Mouse (Mus musculus): Measurements from ENCODE around the gene Smim23. TPM values are rescaled to one million over a fixed set of nuclear protein-coding genes. Genes with fewer than 3 reads are reported as not detected.
A peak's percentile ranks its signal among the peaks of the same experiment; 100 is the strongest.

Gene Smim23
- total and polyA plus RNA-seq, 2 experiments from 2014 or later: not detected

DNA sequence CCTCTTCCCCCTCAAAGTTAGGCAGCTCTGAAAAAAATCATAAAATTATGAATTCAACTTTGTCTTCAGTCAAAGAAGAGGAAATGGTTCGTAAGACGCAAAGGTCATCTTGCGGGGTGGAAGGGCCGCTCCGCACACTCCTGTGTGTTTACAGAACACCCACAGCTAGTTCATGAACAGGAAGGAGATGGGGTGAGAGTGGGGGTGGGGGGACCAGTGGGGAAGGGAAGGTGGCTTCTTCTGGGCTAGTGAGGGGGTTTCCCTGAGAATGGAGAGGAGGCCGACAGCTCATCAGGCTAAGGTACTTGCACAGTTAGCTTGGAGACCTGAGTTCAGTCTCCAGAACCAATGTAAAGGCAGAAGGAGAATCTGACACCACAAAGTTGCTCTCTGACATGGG, 22.7 kb downstream of the Smim23 start:
- H3K4me3 ChIP-seq (ENCODE audit: low read length): no peak overlapping the region
- no peaks in the 10 kb centered on the region for H3K9me3 ChIP-seq (ENCODE audit: low read length)
- H3K9ac ChIP-seq (replicated peaks; ENCODE audit: low read length): no peak overlapping the region
- peak overlapping the region; percentile 56 for H3K27ac ChIP-seq
- 88% methylated on average over 6 of the region's 6 CpGs for WGBS
- no peaks in the 10 kb centered on the region for H3K36me3 ChIP-seq (ENCODE audit: insufficient read depth, low read length)
- 0 out of 2 replicates have a peak, but pooled peaks cover 4% of the 10 kb centered on the region for H3K4me1 ChIP-seq (ENCODE audit: insufficient read depth, low read length)
- DNase-seq (ENCODE audit: low spot score) (no peak), ATAC-seq (no peak)
- H3K27me3 ChIP-seq (ENCODE audit: insufficient read depth, low read length): no peaks in the 10 kb centered on the region
- H3K4me2 ChIP-seq (ENCODE audit: low read depth, low read length): no peak overlapping the region
- no peak for TF ChIP-seq CTCF (IDR thresholded peaks at IDR 0.05; ENCODE audit: low read depth)

DNA sequence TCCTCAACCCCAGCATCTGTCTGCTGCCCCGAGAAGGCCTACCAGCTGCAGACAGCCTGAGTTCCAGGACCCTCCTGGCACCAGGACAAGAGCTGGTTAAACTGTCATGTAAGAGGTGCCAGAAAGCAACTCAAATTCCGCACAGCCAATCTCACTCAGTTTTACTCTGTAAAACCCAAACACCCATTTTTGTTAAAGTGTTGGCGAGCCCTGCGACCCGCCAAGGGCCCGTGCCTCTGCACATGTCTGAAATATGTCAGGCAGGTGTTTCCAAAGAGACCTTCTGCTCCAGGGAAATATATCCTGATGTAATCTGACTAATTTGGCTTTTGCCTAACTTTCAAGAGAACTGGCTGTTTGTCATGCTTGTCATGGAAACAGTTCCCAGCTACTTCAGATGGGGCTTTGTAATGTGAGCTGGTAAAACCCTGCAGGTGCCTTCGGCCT, 23.5 kb downstream of the Smim23 start:
- peak; percentile 70 for DNase-seq (ENCODE audit: low spot score)
- TF ChIP-seq CTCF (IDR thresholded peaks at IDR 0.05; ENCODE audit: low read depth): no peak
- no peak overlapping the region for H3K4me3 ChIP-seq (ENCODE audit: low read length)
- H3K4me2 ChIP-seq (ENCODE audit: low read depth, low read length): no peak overlapping the region
- WGBS: 46% methylated on average over 7 of the region's 7 CpGs
- 0 out of 2 replicates have a peak, but pooled peaks cover 4% of the 10 kb centered on the region for H3K4me1 ChIP-seq (ENCODE audit: insufficient read depth, low read length)
- H3K9ac ChIP-seq (replicated peaks; ENCODE audit: low read length): no peak overlapping the region
- peak overlapping the region; percentile 56 for H3K27ac ChIP-seq
- H3K36me3 ChIP-seq (ENCODE audit: insufficient read depth, low read length): no peaks in the 10 kb centered on the region
- no peaks in the 10 kb centered on the region for H3K9me3 ChIP-seq (ENCODE audit: low read length)
- H3K27me3 ChIP-seq (ENCODE audit: insufficient read depth, low read length): no peaks in the 10 kb centered on the region
- peak; percentile 58; the same call in 1 of the 2 replicates for ATAC-seq

DNA sequence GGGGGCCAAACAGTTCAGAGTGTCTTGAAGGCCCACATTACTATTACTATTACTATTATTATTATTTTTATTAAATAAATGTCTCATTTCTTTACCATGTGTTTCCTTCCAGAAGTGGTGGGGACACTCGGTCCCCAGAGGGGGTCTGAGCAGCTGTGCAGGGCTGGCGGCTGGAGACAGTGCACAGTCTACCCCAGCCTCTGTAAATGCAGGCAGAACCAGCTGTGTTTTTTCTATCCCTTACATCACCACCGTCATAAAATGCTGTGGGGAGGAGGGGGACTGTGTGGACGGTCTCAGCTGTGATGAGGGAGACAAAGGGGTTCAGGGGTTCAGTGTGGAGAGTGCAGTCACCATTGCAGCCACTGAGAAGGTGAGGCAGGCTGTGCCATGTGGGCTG, 26.0 kb downstream of the Smim23 start:
- no peaks in the 10 kb centered on the region for H3K9me3 ChIP-seq (ENCODE audit: low read length)
- TF ChIP-seq CTCF (IDR thresholded peaks at IDR 0.05; ENCODE audit: low read depth): no peak
- ATAC-seq: no peak
- H3K4me1 ChIP-seq (ENCODE audit: insufficient read depth, low read length): 0 out of 2 replicates have a peak, but pooled peaks cover 4% of the 10 kb centered on the region
- no peaks in the 10 kb centered on the region for H3K27me3 ChIP-seq (ENCODE audit: insufficient read depth, low read length)
- H3K36me3 ChIP-seq (ENCODE audit: insufficient read depth, low read length): no peaks in the 10 kb centered on the region
- WGBS: 57% methylated on average over 4 of the region's 4 CpGs
- DNase-seq (ENCODE audit: low spot score): no peak
- no peak overlapping the region for H3K4me2 ChIP-seq (ENCODE audit: low read depth, low read length)
- H3K27ac ChIP-seq: no peak overlapping the region
- no peak overlapping the region for H3K4me3 ChIP-seq (ENCODE audit: low read length)
- H3K9ac ChIP-seq (replicated peaks; ENCODE audit: low read length): no peak overlapping the region

DNA sequence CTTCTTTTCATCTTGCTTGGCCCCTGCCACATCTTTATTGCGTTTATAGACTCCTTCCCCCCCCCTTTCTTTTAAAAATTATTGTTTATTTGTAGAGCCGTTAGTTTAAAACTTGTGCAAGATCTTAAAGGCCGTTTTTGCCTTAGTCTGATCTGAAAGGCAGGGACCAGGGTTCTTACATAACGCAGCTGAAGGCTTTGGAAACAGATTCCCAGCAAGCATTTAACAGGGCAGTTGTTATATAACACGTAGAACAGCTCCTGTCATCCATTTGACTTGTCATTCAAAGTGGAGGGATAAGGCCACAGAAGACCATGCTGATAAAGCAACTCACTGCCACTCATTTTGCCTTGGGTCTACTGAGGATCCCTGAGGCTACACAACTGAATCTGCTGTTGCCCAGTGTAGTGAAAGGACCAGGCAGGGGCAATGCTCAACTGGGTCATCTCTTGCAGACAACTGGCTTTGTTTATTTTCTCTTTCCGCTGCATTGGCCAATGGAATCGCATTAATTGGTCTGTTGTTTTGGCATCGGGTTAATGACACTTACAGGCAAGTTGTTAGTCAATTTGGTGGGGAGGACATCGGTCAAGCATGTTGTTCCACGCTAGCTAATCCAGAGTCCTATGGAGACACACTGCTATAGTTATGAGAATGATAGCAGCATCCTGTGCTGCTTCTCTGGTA, 29.5 kb downstream of the Smim23 start:
- WGBS: 75% methylated on average over 10 of the region's 10 CpGs

DNA sequence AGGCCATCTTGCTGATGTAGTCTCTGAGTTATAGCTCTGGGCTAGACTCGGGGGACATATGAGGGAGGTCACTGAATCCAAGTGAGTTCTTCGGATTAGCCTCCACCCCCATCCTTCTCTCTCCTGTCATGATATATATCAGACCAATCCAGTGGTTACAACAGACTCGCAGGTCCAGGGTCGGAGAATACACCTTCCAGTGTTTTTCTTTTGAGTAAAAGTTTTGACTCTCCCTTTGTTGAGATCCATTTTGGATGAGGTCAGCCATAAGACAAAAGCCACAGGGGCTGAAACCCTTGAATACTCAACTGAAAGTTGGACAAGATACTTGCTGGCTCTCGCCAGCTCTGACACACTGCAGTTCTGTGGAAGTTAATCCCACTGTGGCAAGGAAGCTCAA, 38.2 kb downstream of the Smim23 start:
- no peak for ATAC-seq
- Histone ChIP-seq H3K4me3 (ENCODE audit: low read length) (no peak overlapping the region), H3K27ac (no peak overlapping the region), H3K9ac (replicated peaks; ENCODE audit: low read length) (no peak overlapping the region), H3K4me1 (ENCODE audit: insufficient read depth, low read length) (no peaks in the 10 kb centered on the region), H3K36me3 (ENCODE audit: insufficient read depth, low read length) (no peaks in the 10 kb centered on the region), H3K27me3 (ENCODE audit: insufficient read depth, low read length) (no peaks in the 10 kb centered on the region), H3K4me2 (ENCODE audit: low read depth, low read length) (no peak overlapping the region), H3K9me3 (ENCODE audit: low read length) (no peaks in the 10 kb centered on the region)
- no peak for DNase-seq (ENCODE audit: low spot score)
- no peak for TF ChIP-seq CTCF (IDR thresholded peaks at IDR 0.05; ENCODE audit: low read depth)
- 80% methylated on average over 5 of the region's 5 CpGs for WGBS

More for the DNA sequence above, 29.5 kb downstream of the Smim23 start:
- no peak for ATAC-seq
- no peak for TF ChIP-seq CTCF (IDR thresholded peaks at IDR 0.05; ENCODE audit: low read depth)
- Histone ChIP-seq H3K4me1 (ENCODE audit: insufficient read depth, low read length) (no peaks in the 10 kb centered on the region), H3K27ac (no peak overlapping the region), H3K36me3 (ENCODE audit: insufficient read depth, low read length) (no peaks in the 10 kb centered on the region), H3K4me2 (ENCODE audit: low read depth, low read length) (no peak overlapping the region), H3K9me3 (ENCODE audit: low read length) (no peaks in the 10 kb centered on the region), H3K27me3 (ENCODE audit: insufficient read depth, low read length) (no peaks in the 10 kb centered on the region), H3K4me3 (ENCODE audit: low read length) (no peak overlapping the region), H3K9ac (replicated peaks; ENCODE audit: low read length) (no peak overlapping the region)
- no peak for DNase-seq (ENCODE audit: low spot score)

DNA sequence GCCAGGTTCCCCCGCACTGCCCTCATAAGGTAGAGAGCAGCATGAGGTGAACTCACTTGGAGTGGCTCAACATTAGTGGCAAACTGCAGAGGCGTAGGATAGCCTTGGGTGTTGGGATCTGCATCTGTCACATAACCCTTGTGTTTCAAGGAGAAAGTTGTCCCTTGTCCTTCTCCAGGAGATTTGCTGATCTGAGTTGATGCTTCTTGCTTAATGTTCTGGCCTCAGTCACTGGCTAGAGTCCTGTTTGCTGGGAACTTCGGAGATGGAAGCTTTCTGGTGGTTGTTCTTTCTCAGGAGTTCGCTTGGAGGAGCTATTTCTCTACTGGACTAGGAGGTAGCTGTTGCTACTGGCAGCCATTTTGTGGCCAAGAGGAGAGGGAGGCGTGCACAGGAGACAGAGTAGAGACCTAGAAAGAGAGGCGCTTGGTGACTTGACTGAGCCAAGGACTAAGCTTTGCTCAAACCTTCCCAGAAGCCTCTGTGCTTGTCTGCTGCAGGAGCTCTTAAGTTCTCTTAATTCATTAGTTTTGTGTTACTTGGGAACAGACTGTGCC, 38.7 kb downstream of the Smim23 start:
- ATAC-seq (no peak), DNase-seq (ENCODE audit: low spot score) (no peak)
- no peaks in the 10 kb centered on the region for H3K36me3 ChIP-seq (ENCODE audit: insufficient read depth, low read length)
- no peaks in the 10 kb centered on the region for H3K9me3 ChIP-seq (ENCODE audit: low read length)
- 0 out of 2 replicates have a peak, but pooled peaks cover 3% of the 10 kb centered on the region for H3K4me1 ChIP-seq (ENCODE audit: insufficient read depth, low read length)
- no peak overlapping the region for H3K4me3 ChIP-seq (ENCODE audit: low read length)
- no peaks in the 10 kb centered on the region for H3K27me3 ChIP-seq (ENCODE audit: insufficient read depth, low read length)
- TF ChIP-seq CTCF (IDR thresholded peaks at IDR 0.05; ENCODE audit: low read depth): no peak
- no peak overlapping the region for H3K27ac ChIP-seq
- no peak overlapping the region for H3K9ac ChIP-seq (replicated peaks; ENCODE audit: low read length)
- 90% methylated on average over 6 of the region's 6 CpGs for WGBS
- no peak overlapping the region for H3K4me2 ChIP-seq (ENCODE audit: low read depth, low read length)

DNA sequence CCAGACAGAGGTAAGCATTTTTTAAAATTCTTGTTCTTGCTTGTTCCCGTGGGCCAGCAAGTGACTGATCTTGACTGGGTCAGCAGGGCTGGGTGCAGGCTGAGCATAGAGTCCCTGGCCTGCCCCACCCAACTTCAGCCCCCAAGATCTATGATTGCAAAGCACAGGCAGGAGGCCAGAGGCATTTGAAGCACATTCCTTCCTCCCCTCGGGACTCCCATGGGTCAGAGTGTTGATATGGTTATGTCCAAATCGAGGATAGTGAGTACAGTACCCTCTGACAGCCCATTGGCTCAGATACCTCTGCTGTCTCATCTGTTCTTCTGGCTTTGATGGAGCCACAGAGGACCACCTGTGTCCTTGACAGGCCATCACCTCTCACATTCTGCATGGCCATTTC, 41.7 kb downstream of the Smim23 start:
- DNase-seq (ENCODE audit: low spot score): no peak
- no peak for ATAC-seq
- H3K4me3 ChIP-seq (ENCODE audit: low read length): no peak overlapping the region
- H3K9ac ChIP-seq (replicated peaks; ENCODE audit: low read length): no peak overlapping the region
- H3K4me2 ChIP-seq (ENCODE audit: low read depth, low read length): no peak overlapping the region
- peak overlapping the region; percentile 60; the same call in 1 of the 2 replicates for H3K27ac ChIP-seq
- 0 out of 2 replicates have a peak, but pooled peaks cover 4% of the 10 kb centered on the region for H3K4me1 ChIP-seq (ENCODE audit: insufficient read depth, low read length)
- TF ChIP-seq CTCF (IDR thresholded peaks at IDR 0.05; ENCODE audit: low read depth): no peak
- WGBS: 72% methylated on average over 3 of the region's 3 CpGs
- H3K36me3 ChIP-seq (ENCODE audit: insufficient read depth, low read length): no peaks in the 10 kb centered on the region
- no peaks in the 10 kb centered on the region for H3K9me3 ChIP-seq (ENCODE audit: low read length)
- no peaks in the 10 kb centered on the region for H3K27me3 ChIP-seq (ENCODE audit: insufficient read depth, low read length)

Data from hindbrain, postnatal 0 days (tissue).